Mouse (Mus musculus) ES-E14 (cell line): Measurements from ENCODE around the gene Vps26c.

ENCODE experiments used
- MAFK ChIP-seq: IDR thresholded peaks from 2 replicates; pipeline ENCODE4 v1.6.1; 2014; ENCODE audit warnings: mild to moderate bottlenecking, low read depth, low read length, inconsistent platforms; ENCODE audit not compliant: insufficient read depth
- ZC3H11A ChIP-seq: IDR thresholded peaks from 2 replicates; pipeline ENCODE4 v1.6.1; 2012; ENCODE audit warnings: low read depth, mild to moderate bottlenecking, inconsistent platforms, low read length, borderline replicate concordance
- ZNF384 ChIP-seq: IDR thresholded peaks from 2 replicates; pipeline ENCODE4 v1.6.1; 2012; ENCODE audit warnings: low read depth, low read length, inconsistent platforms

- TF ChIP-seq ZC3H11A = no peak
- no peak for TF ChIP-seq MAFK
- TF ChIP-seq ZNF384 = peak; percentile 90
Observed at GRCm38 (mm10) chr16:94569229-94570176, 42.9 kb upstream of the Vps26c start, which contains the start of gene Dyrk1a.
